30 mouse cellular contexts compared by ENCODE assay signal in genomic region chr9:102615071-102615470, GRCm38 (mm10). TPM values are rescaled to one million over a fixed set of nuclear protein-coding genes. Genes with fewer than 3 reads are reported as not detected.
DNase-seq lines count a peak whose midpoint lies in the region; ATAC-seq and TF ChIP-seq lines count a peak whose summit lies in the region.
"Had no signal": no experiment of that assay in that cellular context is flagged by ENCODE, and none has a peak within 500 bp of the region (broad histone marks: within the 10 kb centered on the region; RNA-seq: fewer than 3 reads in every experiment).

No protein-coding gene starts in this region.

- no peak for TF ChIP-seq EP300 in heart, adult 2 months (IDR thresholded peaks at IDR 0.05; ENCODE audit: insufficient read depth, low read depth, low read length)

- WGBS in heart, embryonic 16.5 days: 21% methylated on average over 3 of the region's 3 CpGs
- 31% methylated on average over 3 of the region's 3 CpGs for WGBS in heart, adult 2 months
- WGBS in forebrain, embryonic 12.5 days: 82% methylated on average over 3 of the region's 3 CpGs

- peaks cover 24% of the 10 kb centered on the region for H3K36me3 ChIP-seq in heart, embryonic 16.5 days (ENCODE audit: control insufficient read depth, insufficient read depth)
- peaks cover 3% of the 10 kb centered on the region; the same call in 1 of the 2 replicates for H3K36me3 ChIP-seq in heart, adult 2 months (ENCODE audit: control insufficient read depth, insufficient read depth, low read length)
- peaks cover 54% of the 10 kb centered on the region for H3K36me3 ChIP-seq in forebrain, embryonic 12.5 days (replicated peaks)

- intact Hi-C loops in heart, postnatal 10 days (cut with DNase I): no loop called here
- intact Hi-C loops in heart, adult 2 months (cut with DNase I): no loop called here

- peak overlapping the region; percentile 38; the same call in 1 of the 2 replicates for H3K9ac ChIP-seq in heart, embryonic 16.5 days (ENCODE audit: low read length)
- no peak overlapping the region for H3K9ac ChIP-seq in heart, adult 2 months (ENCODE audit: low read depth, low read length)
- no peak overlapping the region for H3K9ac ChIP-seq in forebrain, embryonic 12.5 days
- H3K9ac ChIP-seq: embryonic facial prominence, embryonic 13.5 days; hindbrain, embryonic 13.5 days; kidney, embryonic 15.5 days; limb, embryonic 13.5 days; neural tube, embryonic 13.5 days; stomach, embryonic 15.5 days had no signal

- H3K4me3 ChIP-seq in heart, embryonic 16.5 days (ENCODE audit: low read length): no peak overlapping the region
- H3K4me3 ChIP-seq in heart, adult 2 months: no peak overlapping the region
- H3K4me3 ChIP-seq in bone marrow macrophage, adult 2 months (ENCODE audit: insufficient read depth, low read length): no peak overlapping the region
- no peak overlapping the region for H3K4me3 ChIP-seq in forebrain, embryonic 12.5 days (replicated peaks)
- H3K4me3 ChIP-seq: embryonic facial prominence, embryonic 13.5 days; forebrain, embryonic 10.5 days; hindbrain, embryonic 13.5 days; kidney, embryonic 15.5 days; left cerebral cortex, adult 2 months; limb, embryonic 13.5 days; neural tube, embryonic 13.5 days; stomach, embryonic 15.5 days had no signal

- peak overlapping the region; percentile 71 for H3K27ac ChIP-seq in heart, embryonic 16.5 days (ENCODE audit: low read length)
- no peak overlapping the region for H3K27ac ChIP-seq in heart, adult 2 months
- H3K27ac ChIP-seq in bone marrow macrophage, adult 2 months (ENCODE audit: insufficient read depth, low read depth, low read length): peak overlapping the region; percentile 20; the same call in 1 of the 2 replicates
- H3K27ac ChIP-seq in forebrain, embryonic 12.5 days: no peak overlapping the region
- H3K27ac ChIP-seq: embryonic facial prominence, embryonic 13.5 days; forebrain, embryonic 10.5 days; hindbrain, embryonic 13.5 days; kidney, embryonic 15.5 days; left cerebral cortex, adult 2 months; limb, embryonic 13.5 days; neural tube, embryonic 13.5 days; stomach, embryonic 15.5 days had no signal

- no peaks in the 10 kb centered on the region for H3K27me3 ChIP-seq in heart, embryonic 16.5 days (ENCODE audit: control insufficient read depth, insufficient read depth, low read length)
- H3K27me3 ChIP-seq in heart, adult 2 months (ENCODE audit: control insufficient read depth, insufficient read depth, low read length): no peaks in the 10 kb centered on the region
- H3K27me3 ChIP-seq in forebrain, embryonic 12.5 days: no peaks in the 10 kb centered on the region
- H3K27me3 ChIP-seq: embryonic facial prominence, embryonic 13.5 days; hindbrain, embryonic 13.5 days; kidney, embryonic 15.5 days; limb, embryonic 13.5 days; neural tube, embryonic 13.5 days; Patski; stomach, embryonic 15.5 days had no signal

- DNase-seq in heart, adult 11 months: peak; percentile 58
- no peak for DNase-seq in heart, postnatal 10 days
- no peak for DNase-seq in heart, adult 2 months
- DNase-seq: adrenal gland, postnatal 10 days; cerebellum, adult 11 months; cerebellum, adult 9-10 months; cerebellum, postnatal 36 days; heart, postnatal 14 days; kidney, adult 18-20 months; kidney, postnatal 25 days; lung, postnatal 4 days; retina, postnatal 1 day; right cerebral cortex, postnatal 14 days had no signal

- H3K79me2 ChIP-seq in heart, adult 2 months (replicated peaks; ENCODE audit: control insufficient read depth, insufficient read depth, low read length): no peaks in the 10 kb centered on the region

- H3K4me1 ChIP-seq in heart, embryonic 16.5 days (ENCODE audit: control insufficient read depth, insufficient read depth, low read length): peaks cover 24% of the 10 kb centered on the region
- H3K4me1 ChIP-seq in heart, adult 2 months (ENCODE audit: control insufficient read depth, insufficient read depth, low read length): peaks cover 4% of the 10 kb centered on the region
- peaks cover 21% of the 10 kb centered on the region for H3K4me1 ChIP-seq in bone marrow macrophage, adult 2 months (ENCODE audit: control insufficient read depth, insufficient read depth, low read length)
- H3K4me1 ChIP-seq in forebrain, embryonic 12.5 days: no peaks in the 10 kb centered on the region
- H3K4me1 ChIP-seq: embryonic facial prominence, embryonic 13.5 days; forebrain, embryonic 10.5 days; hindbrain, embryonic 13.5 days; kidney, embryonic 15.5 days; stomach, embryonic 15.5 days had no signal

- TF ChIP-seq CTCF in heart, adult 2 months (IDR thresholded peaks at IDR 0.05): no peak
- no peak for TF ChIP-seq CTCF in bone marrow macrophage, adult 2 months (IDR thresholded peaks at IDR 0.05; ENCODE audit: low read depth, low read length)

- H3K4me2 ChIP-seq in heart, embryonic 16.5 days (ENCODE audit: low read depth, low read length): no peak overlapping the region
- no peak overlapping the region for H3K4me2 ChIP-seq in forebrain, embryonic 12.5 days
- H3K4me2 ChIP-seq: embryonic facial prominence, embryonic 13.5 days; hindbrain, embryonic 13.5 days; kidney, embryonic 15.5 days; limb, embryonic 13.5 days; liver, embryonic 11.5 days; neural tube, embryonic 13.5 days; stomach, embryonic 15.5 days had no signal

- no peaks in the 10 kb centered on the region for H3K9me3 ChIP-seq in heart, embryonic 16.5 days (replicated peaks; ENCODE audit: control insufficient read depth, low read length)
- H3K9me3 ChIP-seq in forebrain, embryonic 12.5 days: no peaks in the 10 kb centered on the region
- H3K9me3 ChIP-seq: embryonic facial prominence, embryonic 13.5 days; forebrain, embryonic 10.5 days; hindbrain, embryonic 13.5 days; kidney, embryonic 15.5 days; limb, embryonic 13.5 days; neural tube, embryonic 13.5 days; stomach, embryonic 15.5 days had no signal

- 0 out of 2 replicates have a peak, but pooled peaks have one; percentile 25 for ATAC-seq in heart, embryonic 16.5 days (replicated peaks; ENCODE audit: extremely low read depth, insufficient read depth, low FRiP score)
- ATAC-seq in megakaryocyte progenitor cell, adult 5-6 weeks (replicated peaks; ENCODE audit: poor library complexity): peak; percentile 99
- ATAC-seq in frontal cortex, adult (ENCODE audit: low TSS enrichment): no peak
- ATAC-seq in forebrain, embryonic 12.5 days (ENCODE audit: low FRiP score): no peak
- ATAC-seq: forebrain, embryonic 16.5 days; midbrain, embryonic 16.5 days; Patski had no signal

- no peak for TF ChIP-seq POLR2A in heart, adult 2 months (IDR thresholded peaks at IDR 0.05; ENCODE audit: insufficient read depth, low read depth, low read length)
- no peak for TF ChIP-seq POLR2A in bone marrow macrophage, adult 2 months (IDR thresholded peaks at IDR 0.05; ENCODE audit: borderline replicate concordance, low read depth, low read length)

RNA-seq across cellular contexts. Expression of gene Anapc13, which starts 11.0 kb away (rescaled TPM):
- total RNA-seq in heart, postnatal 10 days (2021): 100 to 1,000 TPM; 305 TPM
- polyA plus RNA-seq in heart, embryonic 16.5 days (2015; fragmentation: Nextera tagmentation; extraction: Ambion mirVana): 211 and 221 TPM in 2 replicates
- 100 to 1,000 TPM; 344 to 384 TPM for total RNA-seq in heart, adult 2 months (2021)
- polyA plus RNA-seq in heart, adult 2 months (2012; rRNA removed): 128 and 135 TPM in 2 replicates
- polyA plus RNA-seq in bone marrow macrophage, adult 2 months (2012; ENCODE audit: insufficient read depth, insufficient read length, missing spikeins): 99.3 and 110 TPM in 2 replicates
- total RNA-seq in megakaryocyte progenitor cell, adult 5-6 weeks (2015): 105 and 118 TPM in 2 replicates
- total RNA-seq in megakaryocyte progenitor cell, adult 5-6 weeks (2017): 107 and 125 TPM in 2 replicates
- 183 and 199 TPM in 2 replicates for polyA plus RNA-seq in forebrain, embryonic 12.5 days (2016; fragmentation: Nextera tagmentation; extraction: Ambion mirVana)

RNA-seq across cellular contexts. Expression of gene Cep63, which starts 11.3 kb away (rescaled TPM):
- 10 to 100 TPM; 34.3 to 36.1 TPM for total RNA-seq in heart, postnatal 10 days (2021)
- 52.1 and 52.6 TPM in 2 replicates for polyA plus RNA-seq in heart, embryonic 16.5 days (2015; fragmentation: Nextera tagmentation; extraction: Ambion mirVana)
- 10 to 100 TPM; 49.4 to 57.5 TPM for total RNA-seq in heart, adult 2 months (2021)
- 7.3 and 9.9 TPM in 2 replicates for polyA plus RNA-seq in heart, adult 2 months (2012; rRNA removed)
- 24.3 TPM in 2 replicates for polyA plus RNA-seq in bone marrow macrophage, adult 2 months (2012; ENCODE audit: insufficient read depth, insufficient read length, missing spikeins)
- total RNA-seq in megakaryocyte progenitor cell, adult 5-6 weeks (2015): 26.0 and 43.3 TPM in 2 replicates
- 30.0 and 40.8 TPM in 2 replicates for total RNA-seq in megakaryocyte progenitor cell, adult 5-6 weeks (2017)
- polyA plus RNA-seq in forebrain, embryonic 12.5 days (2016; fragmentation: Nextera tagmentation; extraction: Ambion mirVana): 61.7 and 66.1 TPM in 2 replicates

Comparison
In these comparisons a context has a peak if more than half of its experiments do, and no peak if none do; other contexts are left out.
1. H3K27ac ChIP-seq: peak in heart, embryonic 16.5 days (single experiment) and bone marrow macrophage, adult 2 months (single experiment); none in heart, adult 2 months (single experiment) and forebrain, embryonic 12.5 days (single experiment).
2. ATAC-seq: peak in heart, embryonic 16.5 days (single experiment) and megakaryocyte progenitor cell, adult 5-6 weeks (single experiment); none in frontal cortex, adult (single experiment) and forebrain, embryonic 12.5 days (single experiment).